Mouse (Mus musculus): ENCODE data around the gene Egfr.

Gene Egfr

GRCm38 (mm10) chr11:16830531-16831227, 78.7 kb downstream of the Egfr start:
- DNase-seq (ENCODE audit: low spot score), result no peak

GRCm38 (mm10) chr11:16831974-16832464, 80.0 kb downstream of the Egfr start:
- peak; percentile 10 for DNase-seq (ENCODE audit: low spot score)

GRCm38 (mm10) chr11:16838772-16839171, 86.8 kb downstream of the Egfr start:
- no peak for DNase-seq (ENCODE audit: low spot score)

DNA sequence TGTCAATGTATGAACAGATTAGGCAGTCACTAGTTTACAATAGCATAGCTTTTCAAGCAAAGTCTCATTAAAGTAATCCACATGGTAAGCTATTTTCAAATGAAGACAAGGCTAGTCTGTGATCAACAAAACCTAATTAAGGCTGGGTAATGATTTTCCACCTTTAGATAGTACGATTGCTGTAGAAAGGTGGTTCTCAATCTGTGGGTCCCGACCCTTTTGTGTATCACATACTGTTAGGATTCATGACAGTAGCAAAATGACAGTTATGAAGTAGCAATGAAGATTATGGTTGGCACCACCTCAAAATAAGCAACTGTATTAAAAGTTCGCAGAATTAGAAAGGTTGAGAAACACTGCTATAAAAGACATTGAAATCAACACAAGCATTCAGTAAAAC, 90.9 kb downstream of the Egfr start:
- no peak for DNase-seq (ENCODE audit: low spot score)

- DNase-seq (ENCODE audit: low spot score), result no peak
Measured at GRCm38 (mm10) chr11:16843889-16844568, 92.0 kb downstream of the Egfr start.

DNA sequence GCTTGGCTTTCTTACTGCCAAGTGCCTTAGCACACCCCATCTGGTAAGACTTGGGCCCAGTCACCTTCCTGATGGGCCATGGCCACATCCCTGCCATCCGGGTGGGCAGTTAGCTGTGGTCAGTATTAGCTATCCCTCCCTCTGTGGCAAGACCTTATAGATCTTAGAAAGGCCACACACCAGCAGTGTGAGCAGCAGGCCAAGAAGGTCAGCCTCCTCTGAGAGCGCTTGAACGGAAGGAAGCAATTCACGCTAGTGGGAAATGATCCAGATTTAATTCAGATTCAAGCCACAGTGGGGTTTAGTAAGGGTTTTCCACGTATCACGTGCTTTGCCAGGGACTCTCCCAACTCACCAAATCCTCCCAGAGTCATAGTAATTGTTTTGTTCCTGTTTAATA, 96.9 kb downstream of the Egfr start:
- no peak for DNase-seq (ENCODE audit: low spot score)

DNA sequence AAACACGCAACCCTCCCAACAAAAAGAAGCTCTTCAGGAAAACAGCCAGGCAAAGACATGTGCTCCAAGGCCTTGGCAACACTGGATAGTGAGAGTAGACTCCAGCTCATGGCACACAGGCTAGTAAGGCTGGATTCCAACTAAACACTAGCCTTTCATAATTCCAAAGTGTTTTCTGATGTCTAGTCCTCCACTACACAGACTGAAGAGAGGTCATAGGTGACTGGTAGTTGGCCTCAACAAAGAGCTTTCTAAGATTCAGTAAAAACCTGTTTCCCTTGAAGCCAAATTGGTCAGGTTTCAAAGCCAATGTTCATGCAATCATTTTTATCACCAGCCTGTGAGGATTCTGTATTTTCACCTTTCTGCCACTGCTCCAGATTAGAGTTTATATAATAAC, 99.4 kb downstream of the Egfr start:
- DNase-seq (ENCODE audit: low spot score), result no peak

DNA sequence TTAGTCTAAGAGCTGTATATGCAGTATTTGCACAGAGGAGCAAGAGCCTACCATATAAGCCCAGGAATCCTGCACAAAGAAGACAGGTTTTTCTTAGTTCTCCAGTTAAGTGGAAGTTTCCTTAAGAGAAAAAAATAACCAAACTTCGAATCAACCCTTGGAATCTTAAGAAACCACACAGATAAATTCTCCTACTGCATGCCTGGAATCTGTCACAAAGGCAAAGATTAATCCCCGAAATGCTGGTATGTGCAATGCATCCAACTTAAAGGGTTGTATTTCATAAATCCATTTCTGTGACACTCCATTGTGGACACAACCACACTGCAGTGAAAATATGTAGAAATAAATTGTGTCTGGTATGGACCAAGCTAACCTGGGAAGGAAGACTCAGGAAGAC, 102.1 kb downstream of the Egfr start:
- no peak for DNase-seq (ENCODE audit: low spot score)

DNA sequence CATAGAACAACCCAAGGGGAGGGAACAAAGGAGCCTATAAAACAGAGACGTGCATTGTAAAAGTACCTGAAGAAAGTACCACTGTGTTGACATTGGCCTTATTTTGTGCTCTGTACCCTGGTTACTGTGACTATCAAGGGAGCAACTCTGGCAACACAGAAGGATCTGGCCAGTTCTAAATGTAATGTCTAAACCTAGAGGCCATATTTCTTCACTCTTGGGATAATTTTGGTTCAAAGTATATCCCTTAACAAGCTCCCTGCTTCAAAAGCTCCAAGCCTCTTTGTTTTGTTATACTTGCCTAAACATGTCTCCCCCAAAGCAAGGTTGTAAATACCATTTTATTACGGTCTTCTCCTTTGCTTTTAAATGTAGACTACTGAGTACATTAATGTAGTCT, 105.3 kb downstream of the Egfr start:
- DNase-seq (ENCODE audit: low spot score), result no peak

GRCm38 (mm10) chr11:16861037-16861436, 109.0 kb downstream of the Egfr start:
- no peak for DNase-seq (ENCODE audit: low spot score)

DNA sequence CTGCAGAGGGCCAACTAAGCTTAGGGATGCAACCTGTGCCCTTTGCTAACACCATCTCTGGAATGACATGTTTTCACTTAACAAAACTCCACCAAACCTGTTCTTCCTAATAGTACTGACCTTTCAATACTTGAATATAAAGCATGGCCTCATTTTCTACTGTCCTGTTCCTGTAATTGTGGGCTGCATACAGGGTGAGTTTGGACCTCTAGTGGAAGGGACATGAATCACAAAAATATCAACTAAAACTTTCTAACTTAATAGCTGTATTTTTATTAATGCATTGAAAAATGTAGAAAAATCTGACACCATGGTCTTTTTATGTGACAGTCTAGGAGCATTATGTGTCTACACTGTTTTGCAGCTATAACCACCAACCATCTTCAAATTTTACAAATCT, 111.5 kb downstream of the Egfr start:
- no peak for DNase-seq (ENCODE audit: low spot score)

DNA sequence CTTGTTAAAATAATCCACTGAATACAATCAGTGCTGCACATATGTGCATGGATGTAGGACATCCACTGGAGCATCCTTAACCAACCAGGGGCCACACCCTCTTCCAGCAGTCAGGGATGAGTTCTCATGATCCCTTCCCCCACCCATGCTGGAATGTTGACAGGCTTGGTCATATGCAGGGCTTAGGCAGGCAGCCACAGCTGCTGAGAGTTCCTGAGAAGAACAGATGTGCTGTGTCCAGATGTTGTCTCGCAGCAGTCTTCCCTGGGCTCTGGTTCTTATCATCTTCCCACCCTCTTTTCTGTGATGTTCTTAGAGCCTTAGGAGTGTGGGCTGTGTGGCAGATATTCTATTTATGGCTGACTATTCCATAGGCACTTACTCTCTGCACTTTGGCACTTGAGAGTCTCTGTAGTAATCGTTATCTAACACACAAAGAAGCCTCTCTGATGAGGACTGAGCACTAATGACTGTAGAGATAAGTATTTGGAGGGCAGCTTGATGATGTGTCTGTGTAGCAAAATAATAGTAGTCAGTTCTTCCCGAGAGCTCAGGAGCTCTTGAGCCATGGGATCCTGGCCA, 113.1 kb downstream of the Egfr start:
- no peak for DNase-seq (ENCODE audit: low spot score)

- no peak for DNase-seq (ENCODE audit: low spot score)
Measured at GRCm38 (mm10) chr11:16868051-16868450, 116.0 kb downstream of the Egfr start.

DNA sequence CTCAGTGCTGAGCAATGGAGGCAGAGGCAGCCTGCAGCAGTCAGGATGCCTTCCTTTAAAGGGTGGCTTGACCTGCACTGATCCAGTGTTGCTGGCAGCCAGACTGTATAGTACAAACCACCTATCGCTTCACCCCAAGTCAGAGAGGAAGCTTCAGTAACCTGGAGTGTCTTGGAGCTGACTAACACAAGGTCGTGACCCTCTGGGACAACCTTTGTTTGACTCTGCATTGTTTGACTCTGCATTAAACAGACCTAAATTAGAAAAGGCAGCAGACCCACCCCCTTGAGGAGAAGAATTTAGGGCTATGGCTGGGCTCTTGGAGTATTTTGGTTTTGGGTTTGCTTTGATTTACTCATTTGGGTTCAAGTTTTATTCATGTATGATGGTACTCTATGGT, 117.5 kb downstream of the Egfr start:
- no peak for DNase-seq (ENCODE audit: low spot score)

DNA sequence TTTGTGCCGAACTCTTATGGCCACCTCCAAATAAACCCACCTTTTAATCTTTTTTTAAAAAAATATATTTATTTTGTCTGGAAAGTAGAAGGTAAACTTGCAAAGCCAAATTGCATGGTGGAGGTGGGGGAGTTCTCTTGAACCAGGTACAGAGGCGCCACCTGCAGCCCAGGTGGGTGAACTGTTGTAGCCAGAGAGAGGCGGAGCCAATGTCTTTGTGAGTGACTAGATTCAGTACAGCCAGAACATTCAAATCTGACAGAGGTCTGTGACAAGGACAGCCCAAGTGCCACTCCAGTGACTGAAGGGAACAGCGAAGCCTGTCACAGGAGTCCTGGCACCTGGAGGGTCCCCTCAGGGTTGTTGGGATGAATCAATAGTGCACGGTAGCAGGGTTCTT, 119.1 kb downstream of the Egfr start:
- no peak for DNase-seq (ENCODE audit: low spot score)

DNA sequence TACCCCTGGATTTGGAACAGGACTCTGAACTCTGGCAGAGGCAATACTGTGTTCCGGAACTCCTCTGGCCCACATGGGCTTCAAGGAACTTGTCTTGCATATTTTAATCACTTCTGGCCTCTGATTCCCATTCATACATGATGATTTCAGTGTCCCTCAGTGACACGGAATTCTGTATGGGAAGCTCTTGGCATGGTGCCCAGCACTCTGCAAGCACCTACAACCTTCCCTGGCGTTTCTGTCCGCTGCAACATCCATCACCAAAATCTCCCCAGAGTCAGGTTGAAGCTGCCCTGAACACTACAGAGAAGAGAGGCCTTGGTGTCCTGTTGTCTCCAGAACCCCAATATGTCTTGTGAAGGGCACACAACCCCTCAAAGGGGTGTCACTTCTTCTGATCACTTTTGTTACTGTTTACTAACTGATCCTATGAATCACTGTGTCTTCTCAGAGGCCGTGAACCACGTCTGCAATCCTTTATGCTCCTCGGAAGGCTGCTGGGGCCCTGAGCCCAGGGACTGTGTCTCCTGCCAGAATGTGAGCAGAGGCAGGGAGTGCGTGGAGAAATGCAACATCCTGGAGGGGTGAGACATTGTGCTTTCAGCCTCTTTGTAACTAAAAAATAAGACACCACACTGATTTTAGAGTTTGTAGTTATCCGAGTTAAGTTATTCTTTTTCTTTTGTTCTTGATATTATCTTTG, 125.8 kb downstream of the Egfr start:
- no peak for DNase-seq (ENCODE audit: low spot score)

DNA sequence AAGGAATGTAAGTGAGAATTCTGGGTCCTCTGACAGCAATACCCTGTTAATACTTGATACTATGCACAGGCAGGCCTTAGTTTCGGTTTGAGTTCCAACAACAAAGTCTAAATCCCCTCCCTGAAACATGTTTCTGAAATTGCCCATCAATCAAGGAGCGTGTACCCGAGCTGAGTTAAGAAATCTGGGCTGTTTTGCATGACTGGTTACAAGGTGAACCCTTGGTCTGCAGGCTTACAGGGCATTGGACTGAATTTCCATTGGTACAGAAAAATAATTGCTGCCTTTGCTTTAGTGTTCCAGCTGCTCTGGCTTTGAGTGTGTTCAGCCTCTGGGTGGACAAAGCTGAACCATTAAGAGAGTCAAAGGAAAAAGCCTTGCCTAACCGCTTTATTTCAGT, 129.9 kb downstream of the Egfr start:
- DNase-seq (ENCODE audit: low spot score), result no peak

DNA sequence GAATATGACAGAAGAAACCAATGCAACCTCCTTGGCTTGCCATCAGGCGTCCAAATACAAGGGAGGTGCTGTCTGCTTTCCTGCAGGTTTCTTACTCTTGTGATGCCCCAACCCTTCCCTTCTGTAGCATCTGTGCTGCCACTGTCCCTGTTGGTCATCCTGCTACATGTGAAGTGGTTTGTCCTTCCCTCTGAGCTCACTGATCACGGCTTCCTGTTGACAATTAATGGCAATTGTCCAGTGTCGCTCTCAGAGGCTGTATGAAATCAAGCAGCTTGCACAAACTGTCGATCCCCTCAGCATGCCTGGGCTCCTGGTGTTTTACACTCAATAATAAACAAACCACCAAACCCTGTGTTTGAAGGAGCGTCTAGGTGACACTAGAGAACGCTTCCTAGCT, 134.1 kb downstream of the Egfr start:
- no peak for DNase-seq (ENCODE audit: low spot score)

GRCm38 (mm10) chr11:16888086-16888485, 136.1 kb downstream of the Egfr start:
- DNase-seq (ENCODE audit: low spot score), result no peak

GRCm38 (mm10) chr11:16895441-16896356, 143.7 kb downstream of the Egfr start:
- DNase-seq (ENCODE audit: low spot score), result no peak

- no peak for DNase-seq (ENCODE audit: low spot score)
Measured at GRCm38 (mm10) chr11:16897681-16898080, 145.7 kb downstream of the Egfr start.

DNA sequence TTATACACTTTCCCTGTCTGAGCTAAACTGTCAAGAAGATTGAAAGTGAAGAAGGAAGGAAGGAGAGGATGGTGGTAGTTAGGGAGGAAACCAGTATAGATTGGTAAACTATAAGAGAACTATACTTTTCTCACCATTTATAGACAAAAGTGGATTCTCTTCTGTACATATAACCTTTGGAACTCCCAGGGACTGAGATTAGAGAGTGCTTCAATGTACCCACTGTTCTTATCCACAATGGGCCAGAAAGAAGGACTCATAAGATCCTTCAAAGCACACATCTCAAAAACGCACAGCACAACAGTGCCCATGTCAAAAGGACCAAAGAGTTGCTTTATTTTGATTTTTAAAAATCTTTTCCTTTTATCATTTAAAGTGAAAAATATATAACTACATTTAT, 148.2 kb downstream of the Egfr start:
- no peak for DNase-seq (ENCODE audit: low spot score)

Measured in layer of hippocampus, adult 9-10 months (tissue).